Mouse (Mus musculus): ENCODE data around the gene Car10. TPM values are rescaled to one million over a fixed set of nuclear protein-coding genes. Genes with fewer than 3 reads are reported as not detected.

Gene Car10
- polyA plus RNA-seq (2017; shearing (Covaris generic)), result under 1 TPM in 1 of 2 experiments, not detected in 1; 0.69 TPM

DNA sequence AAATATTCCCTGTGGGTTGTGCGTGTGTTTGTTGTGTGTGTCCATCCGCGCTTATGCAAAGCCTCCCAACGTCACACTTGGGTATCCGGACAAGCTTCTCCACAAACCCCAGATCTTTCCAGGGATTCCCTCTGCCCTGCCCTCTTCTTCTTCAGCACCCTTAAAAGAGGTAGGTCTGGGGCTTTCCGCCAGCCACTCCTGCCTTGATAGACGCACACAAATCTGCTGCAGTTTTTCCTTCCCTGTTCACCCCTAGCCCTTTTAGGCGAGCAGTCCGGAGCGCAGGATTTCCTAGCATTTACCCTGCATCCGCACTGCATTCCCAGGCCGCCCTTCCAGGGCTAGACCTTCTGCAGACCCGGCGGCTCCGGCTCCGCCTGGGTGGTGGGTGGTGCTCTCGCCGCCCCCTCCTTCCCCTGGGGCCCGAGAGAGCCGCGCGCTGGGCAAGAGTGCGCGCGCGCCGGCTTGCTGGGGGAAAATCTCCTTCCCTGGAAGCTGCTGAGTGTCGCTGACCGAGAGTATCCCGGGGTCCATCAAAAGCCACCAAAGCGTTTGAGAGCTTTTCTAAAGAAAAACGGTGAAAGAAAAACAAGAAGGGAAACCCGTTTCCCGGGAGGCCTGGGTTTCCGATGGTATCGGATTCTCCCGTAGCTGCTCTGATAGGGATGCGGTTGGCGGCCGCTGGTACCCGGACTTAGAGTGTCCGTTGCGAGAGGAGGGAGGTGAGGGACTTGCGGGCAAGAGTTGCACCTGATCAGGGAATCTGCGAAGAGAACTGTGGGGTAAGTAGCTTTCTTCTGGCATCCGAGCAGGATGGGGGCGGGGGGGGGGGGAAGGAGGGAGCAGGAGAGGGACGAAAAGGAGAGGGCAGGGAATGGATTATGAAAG lies at the start of gene Car10:
TSS of gene Car10 (plus strand) at position 88 of the 888 bp plus-strand sequence.

All from activated CD4-positive, CD25-positive, alpha-beta regulatory T cell (primary cell).